Mouse (Mus musculus): ENCODE results near the gene Aff3.
A peak's percentile ranks its signal among the peaks of the same experiment; 100 is the strongest.

Gene Aff3

DNA sequence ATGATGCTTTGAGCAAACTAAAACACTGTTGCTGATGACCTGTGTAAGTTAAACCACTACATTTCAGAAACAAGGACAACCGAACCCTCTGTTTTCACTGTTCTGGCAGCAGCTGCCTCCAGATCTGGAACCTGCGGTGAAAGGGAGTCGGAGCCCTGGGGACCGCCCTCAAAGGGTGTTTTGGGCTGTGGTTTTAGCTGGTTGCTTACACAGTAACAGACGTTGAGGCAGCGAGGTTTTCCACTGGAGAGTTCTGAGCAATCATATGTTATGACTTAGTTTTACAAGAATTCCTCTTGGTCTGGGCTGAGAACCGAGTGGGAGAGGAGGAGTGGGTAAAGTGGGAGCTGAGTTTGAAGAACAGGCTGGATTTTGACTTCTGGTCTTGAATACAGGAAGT lies 7.1 kb downstream of the Aff3 start:
- DNase-seq, result no peak

- no peak for DNase-seq
These were observed 9.7 kb downstream of the Aff3 start for GRCm38 (mm10) chr1:38654981-38655540.

DNA sequence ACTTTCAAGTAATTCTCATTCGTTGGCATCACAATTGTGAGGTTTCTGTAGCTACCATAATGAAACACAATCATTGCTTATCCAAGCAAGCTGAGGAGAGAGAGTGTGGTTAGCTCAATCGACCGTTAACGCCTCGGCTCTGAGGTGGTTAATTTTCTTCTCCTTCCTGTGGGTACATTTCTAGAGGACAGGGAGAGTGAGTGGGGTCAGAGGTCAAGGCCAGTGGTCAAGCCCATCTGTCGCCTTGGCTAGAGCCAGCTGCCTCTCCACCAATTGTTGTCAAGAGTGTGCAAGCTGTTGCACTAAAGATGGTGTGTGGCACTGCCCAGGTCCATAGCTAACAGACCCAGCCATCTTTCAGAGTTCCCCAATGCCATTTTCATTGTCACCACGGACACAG lies 14.7 kb downstream of the Aff3 start:
- DNase-seq, result no peak

GRCm38 (mm10) chr1:38649174-38649573 lies 15.6 kb downstream of the Aff3 start:
- DNase-seq, result no peak

GRCm38 (mm10) chr1:38642288-38642687 lies 22.5 kb downstream of the Aff3 start:
- no peak for DNase-seq

DNA sequence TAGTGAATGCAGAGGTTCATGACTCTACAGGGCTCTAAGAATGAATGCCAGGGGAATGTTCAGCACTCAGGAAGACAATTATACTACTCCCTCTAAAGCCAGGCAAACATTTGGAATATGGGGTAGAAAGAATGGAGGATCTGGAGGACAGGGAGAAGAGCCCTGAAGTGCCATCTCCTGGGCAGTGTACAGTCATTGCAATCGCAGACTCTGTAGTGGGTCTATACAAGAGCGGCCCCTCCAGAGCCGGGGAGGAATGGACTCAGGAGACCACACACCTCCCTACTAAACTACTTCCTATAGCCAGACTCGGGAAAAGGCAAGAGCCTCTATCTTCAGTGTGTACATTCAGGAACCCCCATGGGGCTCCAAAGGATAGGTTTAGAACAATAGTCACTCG lies 25.1 kb downstream of the Aff3 start:
- no peak for DNase-seq

DNA sequence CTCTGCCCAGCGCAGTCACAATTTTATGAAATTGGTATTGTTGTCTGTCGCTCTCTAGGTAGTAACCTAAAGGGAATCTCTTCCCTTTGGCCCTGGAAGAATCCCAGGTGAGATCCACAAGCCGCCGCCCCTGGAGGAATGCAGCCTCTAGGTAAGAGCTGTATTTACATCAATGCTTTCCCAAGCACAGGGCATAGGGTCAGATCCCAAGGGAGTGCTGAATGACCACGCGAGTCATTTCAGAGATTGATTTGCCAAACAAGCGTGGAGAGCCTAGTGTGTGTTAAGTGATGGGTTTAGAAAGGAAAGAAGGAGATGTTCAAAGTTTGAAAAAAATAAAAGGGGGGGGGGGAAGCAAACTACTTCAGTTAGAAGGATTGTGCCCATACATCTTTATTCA lies 29.2 kb downstream of the Aff3 start:
- no peak for DNase-seq

- DNase-seq, result no peak
These were observed 30.7 kb downstream of the Aff3 start for GRCm38 (mm10) chr1:38634081-38634480.

DNA sequence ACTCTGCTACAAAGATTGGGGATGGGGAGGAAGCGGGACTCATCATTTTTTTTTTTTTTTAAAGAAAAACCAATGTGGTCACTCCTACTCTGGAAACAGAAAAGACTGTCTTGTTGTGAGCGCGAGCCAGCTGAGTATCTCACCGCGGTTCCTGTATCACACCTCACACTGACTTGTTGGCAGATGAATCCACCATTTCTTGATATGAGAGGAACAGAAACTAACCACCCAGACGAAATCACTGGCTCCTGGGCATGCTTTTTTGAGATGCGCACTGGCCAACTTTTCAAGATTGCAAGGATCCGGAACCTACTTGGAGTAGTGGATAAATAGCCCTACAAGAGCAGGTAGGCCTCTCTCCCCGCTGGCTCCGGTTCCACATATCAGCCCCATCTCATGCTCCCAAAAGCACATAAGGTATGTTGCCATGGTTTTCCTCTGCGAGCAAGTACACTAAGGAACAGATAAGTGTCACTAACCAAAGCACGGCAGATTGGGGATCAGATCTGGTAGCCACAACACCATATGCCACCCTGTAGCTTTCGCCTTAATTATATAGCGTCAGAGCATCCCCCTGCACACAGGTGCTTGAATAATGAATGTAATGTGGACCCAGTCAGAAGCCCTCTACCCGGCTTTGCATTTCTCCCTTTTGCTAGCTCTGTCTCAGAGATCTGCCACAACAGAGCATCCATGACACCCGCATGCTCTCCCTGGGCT lies 32.1 kb downstream of the Aff3 start:
- DNase-seq, result no peak

GRCm38 (mm10) chr1:38631501-38632279 lies 33.1 kb downstream of the Aff3 start:
- DNase-seq, result no peak

DNA sequence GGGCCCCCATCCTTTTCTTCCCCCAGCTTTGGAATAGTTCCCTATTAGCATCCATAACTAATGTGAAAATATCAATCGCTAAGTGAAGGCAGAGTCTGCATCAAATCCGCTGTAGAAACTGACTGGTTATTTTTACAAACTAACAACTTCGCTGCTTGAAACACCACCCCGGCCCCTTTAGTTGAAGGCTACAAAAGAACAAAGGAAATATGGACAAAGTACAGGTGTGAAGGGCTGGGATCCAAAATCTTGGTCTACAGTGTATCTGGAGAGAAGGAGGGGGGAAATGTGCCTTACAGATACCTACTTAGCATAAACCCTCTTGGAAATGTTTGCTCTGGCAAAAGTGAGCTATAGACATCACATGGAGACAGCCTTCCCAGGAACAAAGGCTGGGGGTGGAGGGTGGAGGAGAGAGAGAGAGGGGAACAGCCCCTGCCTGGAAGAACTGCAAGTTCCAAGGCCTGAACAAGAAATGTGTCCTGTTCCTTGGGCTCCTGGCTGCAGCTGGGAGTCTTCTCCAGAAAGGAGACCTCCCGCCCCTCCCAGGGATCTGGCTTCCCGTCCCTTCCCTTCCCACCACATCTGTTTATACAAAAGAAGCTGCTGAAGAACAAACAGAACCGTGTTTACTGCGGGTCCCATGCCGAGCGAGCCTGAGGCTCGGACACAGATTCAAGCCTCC lies 35.7 kb downstream of the Aff3 start:
- peak in 1 of 2 experiments; percentile 6 for DNase-seq

DNA sequence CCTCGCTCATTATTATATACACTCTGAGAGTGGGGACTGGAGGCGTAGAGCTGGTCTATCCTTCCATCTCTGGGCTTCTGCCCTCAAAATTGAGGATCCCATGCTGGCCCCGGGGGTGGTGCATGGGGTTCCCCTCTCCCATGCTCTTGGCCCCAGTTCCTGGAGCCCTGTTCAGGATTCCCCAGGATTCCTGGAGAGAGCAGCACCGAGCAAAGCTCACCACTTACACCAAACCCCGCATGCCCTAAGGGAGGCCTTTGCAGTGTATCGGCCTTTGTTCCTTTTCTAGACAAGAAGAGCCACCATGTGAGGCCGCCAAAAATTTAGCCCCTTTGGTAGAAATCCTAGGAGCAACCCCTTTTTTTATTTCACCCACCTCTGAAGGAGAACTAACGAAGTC lies 36.3 kb downstream of the Aff3 start:
- no peak for DNase-seq

- DNase-seq, result no peak
These were observed 36.9 kb downstream of the Aff3 start for GRCm38 (mm10) chr1:38627683-38628361.

DNA sequence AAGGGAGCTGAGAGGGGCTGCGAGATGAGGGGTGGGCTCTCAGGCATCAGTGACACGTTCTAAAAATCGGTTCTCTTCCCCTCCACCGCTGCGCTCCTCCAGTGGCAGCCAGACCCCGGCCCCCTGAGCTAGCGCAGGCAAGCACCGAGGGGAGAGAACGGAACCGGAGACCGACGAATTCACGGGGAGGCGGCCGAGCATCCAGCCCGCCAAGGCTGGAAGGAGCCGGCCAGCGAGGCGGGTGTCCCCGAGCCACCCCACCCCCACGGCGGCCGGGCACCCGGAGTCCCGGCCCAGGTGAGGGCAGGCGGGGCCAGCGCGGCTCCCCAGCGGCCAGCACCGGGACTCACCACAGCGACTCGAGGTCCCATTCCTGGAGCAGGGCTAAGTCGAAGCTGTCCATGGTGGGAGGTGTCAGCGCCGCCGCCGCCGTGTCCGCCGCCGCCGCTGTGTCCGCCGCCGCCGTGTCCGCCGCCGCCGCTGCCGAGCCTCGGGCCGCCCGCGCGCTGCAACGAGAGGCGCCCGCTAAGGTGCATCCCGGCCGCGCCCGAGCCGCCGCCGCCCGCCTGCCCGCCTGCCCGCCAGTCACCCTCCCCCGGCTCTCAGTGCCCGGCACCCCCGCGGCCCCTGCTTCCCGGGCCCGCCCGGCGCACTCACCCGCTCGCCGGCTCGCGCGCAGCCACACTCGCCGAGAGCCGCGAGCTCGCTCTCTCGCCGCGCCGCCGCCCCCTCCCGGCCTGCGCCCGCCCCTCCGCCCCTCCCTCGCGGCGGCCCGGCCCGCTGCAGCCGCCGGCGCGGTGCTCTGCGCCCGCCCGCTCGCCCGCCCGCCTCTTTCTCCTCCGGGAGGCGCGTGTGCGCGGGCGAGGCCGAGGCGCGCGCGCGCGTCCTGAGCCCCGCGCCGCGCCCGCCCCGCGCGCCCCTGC lies 37.8 kb downstream of the Aff3 start:
- DNase-seq, result peak; percentile 17 to 56

DNA sequence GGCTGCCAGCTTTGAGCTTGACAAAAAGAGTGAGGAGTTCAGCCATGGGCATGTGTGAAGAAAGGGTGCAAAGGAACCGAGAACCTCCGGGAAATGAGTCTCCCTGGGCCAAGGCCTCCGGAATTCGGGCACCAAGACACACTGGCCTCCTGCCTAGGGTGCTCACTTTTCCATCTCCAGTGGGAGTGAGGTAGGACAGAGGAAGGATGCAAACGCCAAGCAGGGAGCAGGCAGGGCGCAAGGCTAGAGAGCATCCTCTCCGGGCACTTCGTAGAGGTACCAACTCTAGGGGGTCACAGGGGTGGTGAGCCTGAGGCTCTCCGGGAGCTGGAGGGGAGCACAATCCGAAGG lies 38.4 kb downstream of the Aff3 start:
- DNase-seq, result no peak

GRCm38 (mm10) chr1:38621840-38622239 lies 42.9 kb downstream of the Aff3 start:
- DNase-seq, result no peak

GRCm38 (mm10) chr1:38620401-38620800 lies 44.4 kb downstream of the Aff3 start:
- DNase-seq, result no peak

DNA sequence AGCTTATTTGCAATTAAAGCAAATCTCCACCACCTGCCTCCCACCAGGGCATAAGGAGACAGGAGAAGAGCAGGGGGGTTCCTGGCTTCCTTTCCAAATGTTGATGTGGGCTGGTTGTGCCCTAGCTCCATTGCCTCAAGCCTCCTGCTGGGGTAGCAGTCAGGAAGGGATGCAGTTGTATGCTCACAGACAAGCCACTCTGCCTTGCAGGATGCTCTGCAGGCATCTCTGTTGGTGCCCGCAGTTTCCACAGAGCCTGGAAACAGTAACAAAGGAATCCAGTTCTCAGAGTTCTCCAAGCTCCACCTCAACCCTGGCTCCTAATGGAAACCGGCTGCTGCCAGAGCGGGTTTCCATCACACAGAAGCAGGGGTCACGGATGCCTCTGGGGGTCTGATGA lies 58.0 kb downstream of the Aff3 start:
- DNase-seq, result no peak

DNA sequence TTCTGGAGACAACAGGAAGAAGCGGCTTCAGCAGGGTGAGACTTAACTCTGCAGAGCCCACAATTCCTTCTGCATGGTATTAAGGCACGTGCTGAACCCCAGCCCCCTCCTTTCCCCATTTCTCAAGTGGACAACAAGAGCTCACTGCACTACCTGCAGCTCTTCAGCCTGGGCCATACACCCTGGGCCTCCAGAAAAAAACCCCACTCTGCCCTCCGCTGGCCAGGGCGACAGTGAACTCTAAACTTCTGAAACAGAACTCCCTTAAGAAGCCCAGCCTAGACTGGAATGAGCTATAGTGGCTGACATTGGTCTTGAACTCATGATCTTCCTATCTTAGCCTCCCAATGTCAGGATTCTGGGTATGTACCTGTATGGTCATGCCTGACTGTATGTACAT lies 59.3 kb downstream of the Aff3 start:
- DNase-seq, result no peak

GRCm38 (mm10) chr1:38604611-38605010 lies 60.1 kb downstream of the Aff3 start:
- DNase-seq, result no peak

GRCm38 (mm10) chr1:38601802-38602508 lies 62.8 kb downstream of the Aff3 start:
- peak in 1 of 2 experiments; percentile 3 for DNase-seq
